Mouse (Mus musculus): Measurements from ENCODE around the gene Ermap.

Ermap gene

DNA sequence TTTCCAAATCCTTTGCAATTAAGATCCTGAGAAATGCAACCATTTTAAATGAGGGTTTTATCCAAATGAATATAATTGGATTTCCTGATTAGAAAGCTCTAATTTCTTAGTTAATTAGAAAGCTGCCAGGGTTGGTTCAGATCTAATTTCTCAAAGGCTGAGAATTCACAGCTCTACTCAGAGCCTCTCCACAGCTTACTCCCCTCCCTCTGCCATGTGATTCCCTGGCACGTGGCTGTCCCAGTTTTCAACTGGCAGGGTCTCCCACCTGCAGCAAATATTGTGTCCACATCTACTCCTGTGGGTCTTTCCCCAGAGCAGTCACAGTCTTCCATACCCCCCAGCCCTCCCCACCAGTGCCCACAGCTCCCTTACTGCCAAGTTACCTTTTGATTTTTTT lies 6.3 kb downstream of the Ermap start:
- DNase-seq = no peak

GRCm38 (mm10) chr4:119181456-119181855 lies 8.4 kb downstream of the Ermap start:
- DNase-seq = no peak

DNA sequence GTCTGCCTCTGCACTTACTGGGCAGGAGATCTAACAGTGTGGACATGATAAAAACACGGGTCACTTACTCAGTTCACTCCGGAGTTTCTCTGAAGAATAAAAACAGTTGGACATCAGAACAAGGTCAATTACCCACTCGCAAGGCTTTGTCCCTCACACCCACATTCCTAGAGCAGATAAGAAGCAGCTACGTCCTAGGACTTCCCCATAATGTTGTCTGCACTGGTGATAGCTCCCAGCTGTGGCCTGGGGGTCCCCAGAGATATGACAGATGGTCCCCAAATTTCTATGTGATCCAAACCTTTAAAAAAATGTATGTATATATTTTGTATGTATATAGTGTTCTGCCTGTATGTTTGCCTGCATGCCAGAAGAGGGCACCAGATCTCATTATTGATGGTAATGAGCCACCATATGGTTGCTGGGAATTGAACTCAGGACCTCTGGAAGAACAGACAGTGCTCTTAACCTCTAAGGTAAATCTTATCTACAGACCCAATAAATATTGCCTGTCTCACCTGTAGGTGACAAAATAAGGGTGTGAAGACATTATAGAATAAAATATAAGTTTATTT lies 9.6 kb downstream of the Ermap start:
- DNase-seq = no peak

GRCm38 (mm10) chr4:119178331-119178730 lies 11.5 kb downstream of the Ermap start:
- DNase-seq = no peak

DNA sequence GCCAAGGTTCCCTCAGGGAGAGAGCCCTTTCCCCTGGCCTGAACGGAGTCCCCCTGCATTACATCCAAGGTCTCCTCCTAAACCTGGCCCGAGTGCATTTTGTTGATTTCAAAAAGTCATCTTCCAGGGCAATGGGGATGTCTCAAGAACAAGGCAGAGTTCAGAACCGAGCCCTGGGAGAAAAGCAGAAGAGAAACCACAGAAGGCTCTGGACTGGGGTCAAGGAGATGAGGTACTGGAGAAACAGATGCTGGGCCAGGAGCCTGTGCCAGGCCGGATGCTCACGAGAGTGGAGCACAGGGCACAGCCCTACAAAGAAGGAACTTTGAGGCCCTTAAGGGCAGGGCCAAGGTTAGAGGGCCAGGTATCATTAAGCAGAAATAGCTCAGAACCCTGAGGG lies 12.1 kb downstream of the Ermap start:
- no peak for DNase-seq

DNA sequence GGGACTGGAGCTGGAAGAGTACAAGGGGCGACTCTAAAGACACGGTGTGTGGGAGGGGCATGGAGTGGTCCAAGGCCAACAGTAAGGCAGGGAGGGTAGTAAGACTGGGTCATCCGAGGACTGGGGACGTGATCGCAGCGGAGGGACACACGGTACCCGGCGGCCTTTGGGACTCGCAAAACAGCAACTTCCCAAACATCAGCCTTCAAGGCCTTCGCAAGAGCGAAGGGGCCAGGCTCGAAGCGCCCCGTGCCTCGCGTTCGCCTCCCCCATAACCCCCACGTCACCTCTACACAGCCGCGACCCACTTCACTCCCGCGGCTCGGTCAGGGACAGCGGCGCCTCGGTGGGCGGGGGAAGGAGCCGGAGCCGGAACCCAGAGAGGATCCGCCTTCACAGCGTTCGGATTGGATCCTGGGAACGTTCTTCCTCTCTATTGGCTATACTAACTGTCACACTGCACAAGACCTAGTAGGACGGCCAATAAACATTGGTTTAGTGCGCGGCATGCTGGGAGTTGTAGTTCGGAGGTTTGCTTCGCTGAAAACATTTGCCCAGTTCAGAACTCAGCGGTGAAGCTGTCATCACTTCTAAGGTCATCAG lies 15.9 kb downstream of the Ermap start, which contains the start of gene Zfp691:
Gene Zfp691, minus strand, starts transcription at position 345 of the 603 bp plus-strand sequence.
- DNase-seq = peak; percentile 96

GRCm38 (mm10) chr4:119172919-119173650 lies 16.7 kb downstream of the Ermap start:
- peak; percentile 19 for DNase-seq

- peak; percentile 85 for DNase-seq
These were observed 22.1 kb downstream of the Ermap start for GRCm38 (mm10) chr4:119167663-119168062.

DNA sequence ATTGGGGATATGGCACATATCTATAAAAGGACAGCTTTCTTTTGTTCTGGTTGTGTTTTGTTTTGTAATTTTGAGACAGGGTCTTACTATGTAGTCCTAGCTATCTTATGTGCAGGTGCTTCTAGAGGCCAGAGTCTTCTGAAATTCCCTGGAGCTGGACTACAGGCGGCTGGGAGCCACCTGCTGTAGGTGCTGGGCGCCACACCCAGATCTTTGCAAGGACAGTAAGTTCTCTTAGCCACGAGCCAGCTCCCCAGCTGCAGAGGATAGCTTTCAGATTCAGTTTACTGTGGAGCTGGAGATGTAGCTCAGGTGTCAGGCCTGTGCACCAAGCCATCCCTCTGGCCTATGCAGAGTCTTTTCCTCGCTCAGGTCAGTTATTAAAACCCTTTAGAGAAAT lies 22.7 kb downstream of the Ermap start:
- DNase-seq = no peak

GRCm38 (mm10) chr4:119165916-119166315 lies 23.9 kb downstream of the Ermap start:
- no peak for DNase-seq

GRCm38 (mm10) chr4:119162990-119163389 lies 26.8 kb downstream of the Ermap start:
- DNase-seq = no peak

GRCm38 (mm10) chr4:119161358-119161757 lies 28.5 kb downstream of the Ermap start:
- no peak for DNase-seq

- DNase-seq = no peak
These were observed 31.9 kb downstream of the Ermap start for GRCm38 (mm10) chr4:119157891-119158290.

GRCm38 (mm10) chr4:119157186-119157585 lies 32.6 kb downstream of the Ermap start:
- peak; percentile 69 for DNase-seq

DNA sequence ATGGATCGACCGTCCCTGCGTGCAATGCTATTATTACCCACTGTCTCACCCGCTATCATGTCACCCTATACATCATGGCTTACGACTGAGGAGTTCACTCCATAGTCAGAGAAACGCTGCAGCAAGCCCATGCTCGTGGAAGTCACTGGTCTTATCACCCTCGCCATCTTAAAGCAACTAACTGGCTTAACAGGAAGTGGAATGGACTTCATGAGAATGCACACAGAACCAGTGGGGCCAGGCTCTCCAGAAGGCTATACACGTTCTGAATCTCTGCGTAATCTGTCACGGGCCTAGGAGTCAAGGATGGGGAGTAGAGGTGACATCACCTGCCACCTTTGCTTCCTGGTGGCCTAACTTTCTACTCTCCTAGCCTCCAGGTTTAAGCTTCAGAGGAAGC lies 41.1 kb downstream of the Ermap start:
- no peak for DNase-seq

- no peak for DNase-seq
These were observed 42.5 kb downstream of the Ermap start for GRCm38 (mm10) chr4:119147347-119147746.

GRCm38 (mm10) chr4:119146816-119147215 lies 43.0 kb downstream of the Ermap start:
- no peak for DNase-seq

DNA sequence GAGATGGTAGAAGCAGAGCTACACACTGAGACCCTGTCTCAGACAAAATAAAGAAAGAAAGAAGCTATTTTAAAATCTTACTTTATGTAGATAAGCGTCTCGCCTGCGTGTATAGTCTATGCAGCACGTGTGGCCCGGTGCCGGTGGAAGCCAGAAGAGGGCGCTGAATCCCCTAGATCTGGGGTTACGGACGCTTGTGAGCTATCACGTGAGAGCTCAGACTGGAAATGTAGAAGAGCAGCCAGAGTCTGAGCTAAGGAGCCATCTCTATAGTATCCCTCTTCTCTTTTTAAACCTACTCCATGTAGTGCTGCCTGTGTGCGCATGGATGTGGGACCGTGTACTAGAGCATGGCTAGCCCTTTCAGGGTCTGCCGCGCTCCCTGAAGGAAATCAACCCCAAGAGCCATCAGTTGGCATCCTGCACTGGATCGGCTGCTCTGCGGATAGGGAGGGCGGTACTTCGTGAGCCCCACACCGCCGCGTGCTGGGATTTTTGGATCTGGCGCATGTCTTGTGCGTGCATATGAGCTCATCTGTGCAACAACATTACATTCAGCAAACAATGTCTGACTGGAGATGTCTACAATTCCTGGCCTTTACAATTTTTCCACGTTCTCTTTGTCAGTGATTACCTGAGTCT lies 47.5 kb downstream of the Ermap start:
- DNase-seq = peak; percentile 71

GRCm38 (mm10) chr4:119141191-119141590 lies 48.6 kb downstream of the Ermap start:
- DNase-seq = no peak

- DNase-seq = peak; percentile 51
These were observed 49.7 kb downstream of the Ermap start for GRCm38 (mm10) chr4:119140126-119140525.

- DNase-seq = no peak
These were observed 51.0 kb downstream of the Ermap start for GRCm38 (mm10) chr4:119138776-119139175.

DNA sequence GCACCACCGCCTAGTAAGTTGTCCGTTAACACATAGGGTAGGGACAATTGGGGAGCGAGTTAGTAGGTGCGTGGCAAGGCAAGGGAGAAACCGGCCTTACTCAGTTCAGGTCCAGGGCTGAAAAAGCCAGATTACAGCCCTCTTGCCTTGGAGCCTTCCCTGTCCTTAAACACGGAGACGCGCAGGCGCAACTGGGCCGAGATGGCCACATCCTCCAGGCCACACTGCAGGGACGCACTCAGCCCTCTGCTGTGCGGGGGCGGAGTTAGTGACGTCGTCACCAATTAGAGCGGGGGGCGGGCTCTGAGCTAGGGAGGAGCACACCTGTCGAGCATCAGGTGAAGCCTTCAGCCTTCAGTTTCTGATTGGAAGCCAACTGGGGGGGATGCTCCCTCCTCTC lies 51.6 kb downstream of the Ermap start:
- DNase-seq = no peak

- DNase-seq = no peak
These were observed 52.5 kb downstream of the Ermap start for GRCm38 (mm10) chr4:119137313-119137712.

GRCm38 (mm10) chr4:119133860-119134259 lies 56.0 kb downstream of the Ermap start:
- DNase-seq = no peak

Measured in thymus, postnatal 14 days (tissue).